Mouse (Mus musculus): ENCODE results near the gene Pnmal1.

- TF ChIP-seq GATA1 (IDR thresholded peaks at IDR 0.05; ENCODE audit: borderline replicate concordance, low read length) (no peak), FLI1 (IDR thresholded peaks at IDR 0.05; ENCODE audit: low read length) (no peak)
Observed at GRCm38 (mm10) chr7:16978593-16978992, 19.1 kb downstream of the Pnmal1 start.
